Mouse (Mus musculus): ENCODE results near the gene Gmcl1. TPM values are rescaled to one million over a fixed set of nuclear protein-coding genes. Genes with fewer than 3 reads are reported as not detected.

The Gmcl1 gene
- total RNA-seq, 2 experiments from 2014 or later, result 4.3 to 5.6 TPM

DNA sequence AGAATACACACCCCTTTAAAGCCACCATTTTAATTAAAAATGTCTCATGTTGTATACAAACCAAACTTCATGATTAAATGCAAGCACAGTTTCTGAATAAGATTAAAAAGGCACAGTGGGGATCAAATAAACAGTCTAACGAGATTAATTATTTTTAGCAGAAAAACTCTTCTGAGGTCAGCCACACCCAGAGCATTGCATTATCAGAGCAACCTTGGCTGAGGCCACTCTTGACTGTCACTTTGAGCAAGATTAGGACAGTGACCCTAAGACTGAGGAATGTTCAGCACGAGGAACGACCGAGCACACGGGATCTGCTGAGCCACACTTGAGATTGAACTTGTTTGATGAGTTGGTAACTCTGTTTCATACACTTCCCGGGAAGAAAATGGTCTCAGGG, 3.6 kb upstream of the Gmcl1 start:
- no peak for DNase-seq

DNA sequence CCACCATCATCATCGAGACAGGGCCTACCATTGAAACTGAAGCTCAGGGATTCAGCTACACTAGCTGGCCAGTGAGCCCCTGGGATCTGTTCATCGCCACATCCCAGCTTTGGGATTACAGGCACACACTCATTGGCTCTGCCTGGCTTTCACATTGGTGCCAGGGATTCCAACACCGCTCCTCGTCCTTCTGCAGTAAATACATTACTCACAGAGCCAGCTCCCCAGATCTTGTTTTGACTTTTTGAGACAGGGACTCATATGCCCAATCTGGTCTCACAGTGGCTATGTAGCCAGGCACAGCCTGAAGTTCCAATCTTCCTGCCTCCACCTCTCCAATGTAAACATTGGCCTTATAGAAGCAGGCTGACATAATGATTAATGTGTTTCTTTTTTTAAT, 3.1 kb upstream of the Gmcl1 start:
- DNase-seq, result no peak

DNA sequence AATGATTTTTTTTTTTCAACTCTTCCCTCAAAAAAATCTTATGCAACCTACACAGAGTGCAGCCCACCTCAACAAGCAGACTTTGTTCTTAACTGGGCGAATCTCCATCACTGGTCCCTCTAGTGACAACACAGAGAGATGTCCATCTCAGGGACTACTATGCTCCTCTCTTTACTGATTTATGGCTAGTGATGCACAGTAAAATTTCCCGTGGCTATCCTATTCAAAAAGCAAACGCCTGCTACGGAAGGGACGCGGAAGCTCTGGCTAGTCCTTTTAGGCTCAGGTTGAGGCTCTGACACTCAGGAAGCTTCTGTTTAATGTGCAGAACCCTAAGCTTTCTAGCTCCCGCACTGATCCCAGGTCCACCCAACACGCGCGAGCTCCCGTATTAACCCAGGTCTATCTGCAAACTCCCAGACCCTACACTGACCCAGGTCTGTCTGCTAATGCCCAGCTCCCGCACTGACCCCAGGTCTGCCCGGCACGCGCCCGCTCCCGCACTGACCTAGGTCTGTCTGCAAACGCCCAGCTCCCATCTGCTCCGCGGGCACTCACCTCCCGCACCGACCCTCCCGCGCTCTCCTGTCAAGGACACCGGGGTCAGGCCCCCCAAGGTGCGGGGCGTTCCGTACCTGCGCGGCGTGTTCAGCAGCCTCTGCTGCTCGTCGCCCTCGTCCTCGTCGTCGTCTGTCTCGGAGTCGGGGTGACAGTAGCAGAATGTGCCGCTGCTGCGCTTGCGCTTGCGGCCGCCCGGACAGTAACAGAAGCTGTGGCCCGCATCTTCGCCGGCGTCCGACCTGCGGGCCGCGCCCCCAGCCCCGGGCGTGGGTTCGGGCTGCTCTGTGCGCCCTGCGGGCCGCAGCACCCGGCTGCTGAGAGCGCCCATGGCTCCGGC, 658 bp downstream of the Gmcl1 start:
- DNase-seq, result peak in 1 of 2 experiments; percentile 49

DNA sequence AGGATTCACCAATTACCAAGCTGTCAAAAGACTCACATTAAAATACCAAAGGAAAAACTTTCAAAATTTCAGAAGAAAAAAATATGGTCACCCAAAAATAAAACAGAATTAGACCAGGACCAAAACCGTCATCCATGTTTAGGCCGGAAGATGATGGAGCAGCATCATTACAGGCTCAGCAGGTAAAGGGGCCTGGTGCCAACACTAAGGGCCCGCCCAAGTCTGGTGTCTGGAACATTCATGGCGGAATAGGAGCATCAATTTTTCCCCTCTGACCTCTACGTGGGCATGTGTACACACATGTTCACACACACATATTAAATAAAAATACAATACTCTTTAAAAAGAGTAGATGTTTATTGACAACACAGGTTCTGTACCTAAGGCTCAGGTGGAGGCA, 4.5 kb downstream of the Gmcl1 start:
- no peak for DNase-seq

DNA sequence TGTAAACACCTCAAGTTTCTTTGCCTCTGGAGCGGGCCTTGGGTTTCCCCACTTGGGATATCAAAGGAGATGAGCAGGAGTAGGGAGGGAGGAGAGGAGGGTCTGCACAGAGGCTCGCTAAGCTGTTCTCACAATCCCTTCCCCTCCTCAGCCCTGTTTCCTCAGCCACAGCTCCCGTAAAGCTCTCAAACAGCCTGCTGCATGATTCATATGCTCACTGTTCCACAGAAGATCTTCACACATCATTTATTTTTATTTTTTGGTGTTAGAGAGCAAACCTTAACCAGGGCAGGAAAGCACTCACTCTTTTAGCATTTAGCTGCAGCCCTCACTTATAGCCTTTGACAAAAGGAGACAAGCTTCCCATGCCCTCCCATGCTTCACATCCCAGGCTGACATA, 11.2 kb downstream of the Gmcl1 start:
- DNase-seq, result no peak

DNA sequence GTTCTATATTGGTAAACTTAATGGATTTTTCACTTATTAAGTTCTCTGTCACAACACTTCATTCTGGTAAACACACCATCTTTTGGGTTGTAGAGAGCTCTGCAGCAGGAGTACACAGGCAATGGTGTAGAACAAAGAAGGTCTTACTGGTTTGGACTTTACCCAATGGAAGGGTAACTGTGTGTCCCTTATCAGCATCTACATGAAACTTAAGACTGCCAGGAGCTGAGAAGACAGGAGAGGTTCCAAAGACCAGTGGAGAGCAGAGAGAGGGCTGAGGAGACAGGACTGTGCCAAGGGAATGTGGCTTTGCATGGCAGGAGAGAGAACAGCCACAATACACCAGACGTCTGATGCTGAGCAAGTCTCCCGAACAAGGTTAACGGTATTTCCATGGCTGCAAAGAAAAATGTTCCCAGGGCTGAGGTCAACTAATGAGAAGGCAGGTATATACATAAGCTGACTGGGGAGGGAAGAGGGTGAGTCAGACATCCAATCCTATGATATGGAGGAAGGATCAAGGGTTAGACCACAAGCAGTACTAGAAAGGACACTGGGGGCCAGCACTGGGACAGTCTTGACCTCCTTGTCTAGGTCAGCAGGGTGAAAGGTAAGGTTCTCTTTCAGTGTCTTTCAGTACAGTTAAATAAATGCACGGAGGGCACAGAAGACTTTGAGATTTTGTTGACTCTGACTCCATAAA, 25.0 kb downstream of the Gmcl1 start:
- DNase-seq, result no peak

DNA sequence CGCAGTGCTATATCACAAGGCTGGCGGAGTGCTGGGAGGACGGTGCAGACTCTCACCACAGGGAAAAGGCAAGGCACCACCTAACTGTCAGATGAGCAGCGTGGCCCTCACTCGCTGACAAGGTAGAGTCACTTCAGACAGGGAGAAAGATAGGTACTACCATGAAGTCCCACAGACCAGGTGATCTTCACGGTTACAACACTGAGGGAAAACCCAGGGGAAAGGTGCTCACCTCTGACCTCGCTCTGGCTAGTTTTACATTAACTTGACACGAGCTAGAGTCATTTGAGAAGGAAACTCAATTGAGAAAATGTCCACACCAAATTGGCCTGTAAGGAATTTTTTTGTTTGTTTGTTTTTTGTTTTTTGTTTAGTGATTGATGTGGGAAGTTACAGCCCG, 30.6 kb downstream of the Gmcl1 start:
- no peak for DNase-seq

DNA sequence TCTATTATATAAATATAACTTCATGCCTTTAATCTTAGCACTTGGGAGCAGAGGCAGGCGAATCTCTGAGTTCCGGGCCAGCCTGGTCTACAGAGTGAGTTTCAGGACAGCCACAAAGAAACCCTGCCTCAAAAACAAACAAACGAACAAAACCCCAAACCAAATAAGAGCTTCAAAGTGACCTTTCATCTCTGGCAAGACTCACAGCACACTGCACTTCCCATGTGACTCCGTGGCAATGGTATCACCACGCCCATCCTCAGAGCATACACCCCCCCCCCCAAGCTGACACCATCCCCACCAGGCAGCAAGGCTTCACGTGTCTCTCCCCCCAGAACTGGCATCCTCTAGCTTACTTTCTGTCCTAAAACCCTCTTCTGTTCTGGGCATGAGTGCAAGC, 35.3 kb downstream of the Gmcl1 start:
- no peak for DNase-seq

DNA sequence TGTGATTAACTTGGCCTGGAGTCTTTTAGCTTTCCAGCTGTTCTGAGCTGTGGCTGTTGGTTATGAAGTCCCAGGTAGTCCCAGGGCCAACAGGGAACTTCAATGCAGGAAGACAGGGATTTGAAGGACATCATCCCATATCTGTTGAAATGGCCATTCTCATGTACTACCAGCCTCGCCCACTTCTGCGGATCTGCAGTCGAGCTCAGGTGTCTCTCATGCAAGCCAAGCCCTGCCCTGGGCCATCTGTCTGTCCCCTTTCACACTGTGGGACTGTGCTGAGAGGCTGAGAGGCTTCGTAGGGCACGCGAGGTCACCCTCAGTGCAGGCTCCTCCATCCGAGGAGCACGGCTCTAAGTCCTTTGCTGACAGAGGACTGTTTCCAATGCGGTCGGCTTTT, 37.0 kb downstream of the Gmcl1 start:
- no peak for DNase-seq

DNA sequence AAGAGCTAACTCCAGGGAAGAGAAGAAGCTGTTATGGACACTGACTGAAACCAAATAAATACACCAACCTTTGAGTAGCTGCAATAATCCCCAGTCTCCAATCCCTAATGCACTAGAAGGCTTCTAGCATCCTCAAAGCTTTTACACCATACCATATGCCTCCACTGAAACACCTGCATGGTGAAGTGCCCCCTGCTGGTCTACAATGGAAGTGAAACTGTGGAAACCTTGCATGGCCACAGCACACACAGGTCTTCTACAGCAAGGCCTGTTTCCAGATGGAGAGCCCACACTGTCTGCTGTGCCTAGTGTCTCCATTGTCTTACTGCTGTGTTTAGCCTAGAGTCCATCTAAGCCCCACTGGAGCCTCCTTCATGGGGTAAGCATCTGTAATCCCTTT, 38.7 kb downstream of the Gmcl1 start:
- DNase-seq, result peak; percentile 18 to 75

DNA sequence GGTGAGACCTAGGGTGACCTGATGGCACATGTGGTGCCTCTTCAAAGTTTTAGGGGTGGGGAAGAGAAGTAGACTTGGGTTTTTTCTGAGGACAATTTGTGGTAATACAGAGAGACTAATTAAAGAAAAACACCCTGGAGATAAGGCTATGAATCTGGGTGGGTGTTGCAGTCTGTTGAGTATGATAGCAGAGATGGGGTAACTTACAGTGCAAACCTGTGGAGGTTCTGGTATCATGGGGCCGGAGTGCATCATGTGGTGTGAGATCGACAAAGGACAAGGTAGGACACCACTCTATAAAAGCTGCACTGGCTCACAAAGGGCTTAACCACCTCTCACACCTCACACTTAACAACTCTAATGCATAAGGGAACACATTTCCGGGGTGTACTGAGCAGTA, 43.5 kb downstream of the Gmcl1 start:
- no peak for DNase-seq

DNA sequence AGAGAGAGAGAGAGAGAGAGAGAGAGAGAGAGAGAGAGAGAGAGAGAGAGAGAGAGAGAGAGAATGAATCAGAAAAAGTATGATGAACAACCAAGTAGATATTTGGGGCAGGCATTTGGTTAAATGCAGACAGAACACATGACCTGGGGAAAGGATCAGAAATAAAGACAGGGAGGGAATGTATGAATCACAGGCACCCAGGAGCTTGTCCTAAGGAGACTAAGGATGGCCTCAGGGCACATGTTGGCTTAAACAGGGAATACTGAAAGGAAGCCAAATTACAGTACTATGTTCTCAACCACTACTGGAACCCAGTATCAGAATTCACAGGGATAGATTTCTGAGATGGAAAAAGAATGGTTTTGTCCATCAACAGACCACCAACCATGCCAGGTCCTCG, 46.2 kb downstream of the Gmcl1 start:
- DNase-seq, result no peak

DNA sequence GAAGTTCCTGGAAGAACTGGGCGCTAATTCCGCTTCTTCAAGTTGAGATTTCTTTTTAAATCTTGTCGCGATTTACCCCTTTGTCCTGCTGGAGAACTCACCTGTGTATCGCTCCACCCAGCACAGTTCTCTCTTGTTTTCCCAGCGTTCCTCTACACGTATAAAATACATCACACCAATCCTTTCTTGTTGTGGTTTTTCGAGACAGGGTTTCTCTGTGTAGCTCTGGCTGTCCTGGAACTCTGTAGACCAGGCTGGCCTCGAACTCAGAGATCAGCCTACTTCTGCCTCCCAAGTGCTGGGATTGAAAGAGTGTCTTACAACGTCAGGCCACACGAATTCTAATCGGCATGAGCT, 48.5 kb downstream of the Gmcl1 start:
- no peak for DNase-seq

DNA sequence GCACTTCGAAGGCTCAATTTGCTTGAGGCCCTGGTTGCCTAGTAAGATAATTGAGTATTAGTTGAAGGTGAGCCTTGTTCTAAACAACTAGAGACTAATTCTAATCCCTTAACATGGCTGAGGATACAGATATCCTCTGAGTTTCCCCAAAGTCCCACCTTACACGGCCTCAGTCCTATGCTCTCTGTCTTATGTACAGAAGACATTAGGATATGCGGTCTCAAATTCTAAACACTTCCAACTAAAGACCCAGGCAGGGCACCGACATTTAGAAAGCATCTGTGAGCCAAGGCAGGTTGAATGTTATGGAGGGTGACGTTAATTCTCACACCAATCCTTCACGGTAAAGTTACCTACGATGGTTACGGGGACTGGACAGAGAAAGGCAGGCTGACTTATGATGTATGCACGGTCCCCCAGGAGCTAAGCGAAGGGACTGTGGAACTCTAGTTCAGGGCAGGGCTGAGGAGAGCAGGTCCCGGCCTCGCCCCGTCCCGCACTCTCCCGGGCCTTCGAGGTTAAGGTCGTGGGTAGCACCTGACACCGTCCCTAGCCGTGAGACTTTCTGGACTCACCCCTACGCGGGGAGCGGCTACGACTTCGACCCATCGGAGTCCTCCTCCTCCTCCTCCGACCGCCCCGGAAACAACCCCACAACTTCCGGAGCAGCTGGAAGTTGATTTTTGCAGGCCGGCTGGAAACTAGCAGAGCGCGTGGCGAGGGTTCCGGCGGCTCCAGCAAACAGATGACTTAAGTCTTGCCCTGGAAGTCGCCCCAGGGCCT, 49.1 kb downstream of the Gmcl1 start, which contains the start of gene Snrnp27:
Snrnp27 (minus strand) TSS at position 651 of the 783 bp plus-strand sequence.
- DNase-seq, result peak; percentile 93 to 96

DNA sequence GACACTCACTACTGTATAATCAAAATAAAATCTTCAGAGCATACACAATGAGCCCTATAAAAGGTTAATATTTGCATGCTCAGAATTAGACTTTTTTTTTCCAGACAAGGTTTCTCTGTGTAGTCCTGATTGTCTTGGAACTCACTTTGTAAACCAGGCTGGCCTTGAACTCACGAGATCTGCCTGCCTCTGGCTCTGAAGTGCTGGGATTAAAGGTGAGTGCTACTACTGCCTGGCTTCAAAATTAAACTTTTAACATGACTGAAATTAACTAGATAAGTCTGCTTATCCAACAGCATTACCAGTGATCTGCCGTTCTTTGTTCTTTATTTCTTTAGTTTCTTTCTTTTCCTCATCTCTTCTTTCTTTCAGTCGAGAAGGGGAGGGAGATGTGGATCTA, 51.9 kb downstream of the Gmcl1 start:
- DNase-seq, result no peak

DNA sequence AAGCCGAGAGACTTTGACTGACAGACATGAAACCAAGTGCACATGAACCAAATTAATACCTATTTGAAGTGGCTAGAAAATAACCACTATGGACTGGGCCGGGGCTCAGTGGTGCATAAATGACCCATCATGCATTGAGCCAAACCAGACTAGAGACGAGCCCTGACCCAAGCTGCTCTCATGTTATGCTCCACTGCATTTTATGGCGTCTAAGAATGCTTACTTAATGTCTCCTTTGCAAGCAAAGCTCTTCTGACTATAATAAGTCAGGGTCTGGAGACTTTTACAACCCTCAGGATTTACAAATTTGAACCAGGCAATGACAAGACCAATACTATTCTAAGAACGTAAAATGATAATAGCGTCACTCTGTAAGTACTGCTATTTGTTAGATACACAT, 54.8 kb downstream of the Gmcl1 start:
- no peak for DNase-seq

DNA sequence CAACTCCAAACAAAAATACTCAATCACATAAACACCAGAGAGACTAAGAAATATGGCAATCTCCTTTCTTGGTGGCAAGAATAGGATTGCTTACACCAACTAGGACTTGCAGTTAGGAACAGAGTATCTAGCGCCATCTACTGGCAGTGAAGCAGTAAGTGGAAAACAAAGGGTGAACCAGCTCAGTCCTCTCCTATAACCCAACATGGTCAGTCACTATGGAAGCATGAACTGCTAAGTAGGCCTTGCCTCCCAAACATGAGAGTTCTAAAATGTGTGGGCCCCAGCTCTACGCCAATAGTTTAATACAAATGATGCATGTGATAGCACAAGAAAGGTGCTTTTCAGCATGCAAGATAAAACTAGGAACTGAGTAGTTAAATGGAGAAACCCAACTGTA, 62.3 kb downstream of the Gmcl1 start:
- peak; percentile 78 to 79 for DNase-seq

DNA sequence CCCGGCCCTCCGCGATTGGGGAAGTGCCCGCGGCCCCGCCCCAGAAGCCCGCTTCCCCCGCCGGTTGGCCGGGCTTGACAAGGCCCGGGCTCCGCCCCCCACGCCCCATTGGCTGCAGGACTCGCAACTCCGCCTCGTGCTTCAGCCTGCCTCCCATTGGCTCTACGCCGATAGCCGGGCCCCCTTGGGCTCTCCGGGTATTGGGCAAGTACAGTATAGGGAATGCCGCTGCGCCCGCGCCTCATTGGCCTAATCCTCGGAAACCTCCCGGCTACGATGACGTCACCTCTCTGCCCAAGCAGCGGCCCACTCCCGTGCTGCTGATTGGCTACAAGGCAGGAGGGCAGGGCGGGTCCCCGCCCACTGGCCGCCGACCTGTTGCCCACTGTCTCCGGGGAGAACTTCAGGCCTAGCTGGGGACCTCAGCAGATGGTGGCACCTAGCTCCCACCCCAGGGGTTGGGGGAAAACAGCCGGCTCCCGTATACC, 63.9 kb downstream of the Gmcl1 start:
- DNase-seq, result peak; percentile 99 to 100

DNA sequence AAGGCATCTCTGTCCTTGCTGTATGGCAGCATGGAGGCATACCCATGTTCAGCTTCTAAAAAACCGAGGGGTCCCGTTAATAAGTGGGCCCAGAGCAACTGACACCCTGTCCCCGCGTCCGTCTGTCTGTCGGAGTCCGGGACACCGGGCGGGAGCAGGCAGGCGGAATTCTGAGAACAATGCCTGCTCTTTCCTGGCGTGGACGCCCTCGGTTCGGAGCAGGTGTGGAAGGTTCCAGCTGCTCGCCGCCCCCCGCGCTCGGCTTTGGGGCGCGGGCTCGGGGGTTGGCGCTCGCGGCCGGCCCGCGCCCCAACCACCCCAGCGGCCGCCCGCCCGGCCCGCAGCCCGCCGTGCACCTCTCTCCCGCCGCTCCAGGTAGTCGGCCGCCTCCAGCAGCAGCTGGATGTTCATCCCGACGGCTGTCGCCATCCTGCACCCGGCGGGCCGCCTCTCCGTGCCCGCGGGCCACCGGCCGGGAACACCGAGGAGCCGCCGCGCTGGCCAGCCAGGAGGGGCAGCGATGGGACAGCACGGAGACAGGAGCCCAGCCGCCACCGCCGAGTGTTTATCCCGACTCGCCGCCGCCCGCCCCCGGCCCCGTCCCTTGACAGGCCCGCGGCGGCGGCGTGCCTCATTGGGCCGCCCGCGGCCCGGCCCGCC, 64.5 kb downstream of the Gmcl1 start, which contains the start of gene Mxd1:
Mxd1 (minus strand) TSS at position 582 of the 660 bp plus-strand sequence.
- DNase-seq, result no peak

DNA sequence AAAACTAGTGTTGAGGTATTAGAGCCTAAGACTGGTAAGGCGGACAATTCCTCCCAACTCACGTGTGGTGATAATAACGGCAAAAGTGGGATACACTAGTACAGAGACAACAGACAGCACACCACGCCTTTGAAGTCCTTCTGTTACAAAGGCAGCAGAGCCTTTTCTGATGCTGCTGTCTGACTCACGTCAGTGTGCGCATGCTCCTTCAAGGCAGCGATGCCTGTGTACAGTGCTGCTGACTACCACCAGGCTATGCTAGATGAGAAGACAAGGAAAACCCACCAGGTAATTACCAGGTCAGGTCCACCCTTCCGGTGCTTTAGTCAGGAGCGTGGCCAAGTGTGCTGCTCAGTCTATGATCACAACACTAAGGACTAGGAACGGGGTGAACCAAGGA, 66.1 kb downstream of the Gmcl1 start:
- DNase-seq, result no peak

DNA sequence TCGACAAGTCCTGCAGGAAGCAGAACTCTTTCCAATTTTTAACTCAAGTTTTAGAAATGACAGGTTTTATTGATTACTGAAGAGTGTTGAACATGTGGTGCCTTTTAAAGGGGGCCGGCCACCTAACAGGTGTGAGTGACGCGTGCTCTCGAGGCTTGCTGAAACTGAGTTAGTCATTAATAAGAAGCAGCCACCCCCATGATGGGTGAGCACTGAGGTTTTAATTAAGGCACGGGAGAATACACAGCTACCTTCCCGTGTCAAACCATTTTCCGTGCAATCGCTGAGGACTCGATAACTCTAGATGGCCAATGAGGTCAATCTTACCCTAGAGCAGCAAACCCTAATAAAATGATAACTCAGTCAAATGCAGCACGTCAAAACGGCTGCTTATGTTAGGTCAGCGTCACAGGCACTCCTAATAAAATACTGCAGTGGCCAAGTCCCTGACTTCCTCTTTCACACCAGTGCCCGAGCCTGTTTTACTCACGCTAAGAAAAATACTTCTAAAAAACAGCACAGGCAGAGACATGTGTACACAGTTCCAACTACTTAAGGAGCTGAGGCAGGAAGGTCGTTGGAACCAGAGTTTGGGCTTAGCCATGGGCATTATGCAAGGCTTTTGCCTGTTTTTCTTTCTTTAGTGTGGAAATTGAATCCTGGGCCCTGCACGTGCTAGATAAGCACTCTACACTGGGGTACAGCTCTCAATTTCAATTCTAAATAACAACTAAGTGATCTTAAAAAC, 67.4 kb downstream of the Gmcl1 start:
- DNase-seq, result peak in 1 of 2 experiments; percentile 14

All from heart, adult 18-20 months (tissue).